Mouse (Mus musculus) heart, postnatal 0 days (tissue): ENCODE results near the gene Gm19426. TPM values are rescaled to one million over a fixed set of nuclear protein-coding genes. Genes with fewer than 3 reads are reported as not detected.
A peak's percentile ranks its signal among the peaks of the same experiment; 100 is the strongest.

ENCODE experiments used
- ATAC-seq: fragments of 200-750 bp; cut with Nextera tagmentation; 2 replicates; pipeline ENCODE4 v1.8.0; 2017; ENCODE audit warnings: low read depth, moderate number of reproducible peaks, moderate library complexity; ENCODE audit not compliant: insufficient read depth
- DNase-seq: peaks from one replicate; pipeline ENCODE4 v3.0.0-alpha.2; 2016; ENCODE audit warnings: low spot score
- H3K27ac ChIP-seq: fragments of 300-500 bp; sonication (generic); 2 replicates; pipeline ENCODE4 v1.5.1; 2014; ENCODE audit warnings: low read depth, mild to moderate bottlenecking
- H3K27me3 ChIP-seq: fragments of 300-500 bp; sonication (generic); 2 replicates; pipeline ENCODE4 v1.6.1; 2014; ENCODE audit warnings: low read length, mixed read lengths; ENCODE audit not compliant: control insufficient read depth, insufficient read depth
- H3K36me3 ChIP-seq: fragments of 300-500 bp; sonication (generic); replicated peaks from 2 replicates; pipeline ENCODE4 v1.6.1; 2014; ENCODE audit warnings: low read length, mixed read lengths; ENCODE audit not compliant: control insufficient read depth, insufficient read depth
- H3K4me1 ChIP-seq: fragments of 300-500 bp; sonication (generic); 2 replicates; pipeline ENCODE4 v1.6.1; 2014; ENCODE audit warnings: antibody characterized with exemption; ENCODE audit not compliant: control insufficient read depth, insufficient read depth
- H3K4me2 ChIP-seq: fragments of 300-500 bp; sonication (generic); 2 replicates; pipeline ENCODE4 v1.6.1; 2014; ENCODE audit warnings: low read depth, mild to moderate bottlenecking, low read length, moderate library complexity
- H3K4me3 ChIP-seq: fragments of 300-500 bp; sonication (generic); 2 replicates; pipeline ENCODE4 v1.5.1; 2014; ENCODE audit warnings: low read depth, low read length
- H3K9ac ChIP-seq: fragments of 300-500 bp; sonication (generic); replicated peaks from 2 replicates; pipeline ENCODE4 v1.6.1; 2014; ENCODE audit warnings: low read depth, low read length, mixed read lengths
- H3K9me3 ChIP-seq: fragments of 300-500 bp; sonication (generic); replicated peaks from 2 replicates; pipeline ENCODE4 v1.6.1; 2016; ENCODE audit warnings: low read length; ENCODE audit not compliant: control insufficient read depth
- CTCF ChIP-seq: IDR thresholded peaks from 2 replicates; pipeline ENCODE4 v1.5.1; 2016; ENCODE audit warnings: antibody characterized with exemption, control low read depth, low read depth
- EP300 ChIP-seq: IDR thresholded peaks from 2 replicates; pipeline ENCODE4 v1.6.1; 2016; ENCODE audit warnings: antibody characterized with exemption, low read depth
- WGBS: fragments of 180-500 bp; shearing (Covaris S2); extraction: QIAGEN DNeasy Blood & Tissue Kit; methylation state at CpG from one replicate; pipeline ENCODE4 v1.1.7; 2014; 5-methylcytosine and 5-hydroxymethylcytosine counted together
- polyA plus RNA-seq: library from polyadenylated mRNA; unstranded; fragments of >200 nt; fragmentation: Nextera tagmentation; extraction: Ambion mirVana; gene quantifications from 2 replicates; pipeline ENCODE4 v1.2.1, GENCODE M21; 2015
- total RNA-seq: library from RNA; depleted of rRNA; stranded (reverse); fragments of >200 nt; gene quantifications from 2 replicates; pipeline ENCODE4 v1.2.3, GENCODE M21; 2014; ENCODE audit warnings: low replicate concordance; rRNA removed

The Gm19426 gene
- total RNA-seq: 4.3 TPM in 1 of 2 replicates, not detected in the other
- polyA plus RNA-seq: 3.0 and 3.1 TPM in 2 replicates

GRCm38 (mm10) chr2:84743561-84743960, at the start of gene Gm19426:
Gene Gm19426 (minus strand): TSS chr2:84743655.
- TF ChIP-seq CTCF: no peak
- no peak for TF ChIP-seq EP300
- Histone ChIP-seq H3K4me1 (peaks cover 26% of the 10 kb centered on the region), H3K9me3 (no peaks in the 10 kb centered on the region), H3K36me3 (no peaks in the 10 kb centered on the region), H3K4me2 (peak within 1 kb of the TSS; percentile 81), H3K9ac (peak within 1 kb of the TSS; percentile 91), H3K4me3 (peak within 1 kb of the TSS; percentile 68), H3K27me3 (no peaks in the 10 kb centered on the region), H3K27ac (peak within 1 kb of the TSS; percentile 94)
- ATAC-seq (peak; percentile 97), DNase-seq (peak; percentile 98)
- under 1% methylated on average over 25 of the region's 25 CpGs for WGBS

GRCm38 (mm10) chr2:84793154-84793553, 49.7 kb upstream of the Gm19426 start:
- ATAC-seq (no peak), DNase-seq (no peak)
- H3K4me1 ChIP-seq: no peaks in the 10 kb centered on the region
- H3K27me3 ChIP-seq: no peaks in the 10 kb centered on the region
- no peak overlapping the region for H3K4me3 ChIP-seq
- H3K4me2 ChIP-seq: no peak overlapping the region
- no peak for TF ChIP-seq CTCF
- TF ChIP-seq EP300: no peak
- H3K36me3 ChIP-seq: no peaks in the 10 kb centered on the region
- peaks cover 3% of the 10 kb centered on the region; the same call in 1 of the 2 replicates for H3K9me3 ChIP-seq
- no peak overlapping the region for H3K27ac ChIP-seq
- WGBS: 86% methylated on average over 3 of the region's 3 CpGs
- H3K9ac ChIP-seq: no peak overlapping the region

GRCm38 (mm10) chr2:84792516-84792915, 49.1 kb upstream of the Gm19426 start:
- no peaks in the 10 kb centered on the region for H3K36me3 ChIP-seq
- ATAC-seq (peak; percentile 69; the same call in 1 of the 2 replicates), DNase-seq (peak; percentile 48)
- no peak overlapping the region for H3K4me2 ChIP-seq
- no peaks in the 10 kb centered on the region for H3K27me3 ChIP-seq
- no peak overlapping the region for H3K27ac ChIP-seq
- H3K9ac ChIP-seq: no peak overlapping the region
- no peak for TF ChIP-seq EP300
- TF ChIP-seq CTCF: no peak
- 30% methylated on average over 3 of the region's 3 CpGs for WGBS
- H3K4me1 ChIP-seq: no peaks in the 10 kb centered on the region
- H3K9me3 ChIP-seq: peaks cover 3% of the 10 kb centered on the region; the same call in 1 of the 2 replicates
- H3K4me3 ChIP-seq: no peak overlapping the region

- WGBS: 47% methylated on average over 9 of the region's 9 CpGs
- no peak overlapping the region for H3K27ac ChIP-seq
These were observed 47.0 kb upstream of the Gm19426 start for GRCm38 (mm10) chr2:84790418-84790817.

GRCm38 (mm10) chr2:84788316-84788715, 44.9 kb upstream of the Gm19426 start:
- H3K27me3 ChIP-seq: no peaks in the 10 kb centered on the region
- H3K4me1 ChIP-seq: peaks cover 22% of the 10 kb centered on the region; the same call in 1 of the 2 replicates
- no peaks in the 10 kb centered on the region for H3K36me3 ChIP-seq
- no peak overlapping the region for H3K27ac ChIP-seq
- H3K9ac ChIP-seq: no peak overlapping the region
- TF ChIP-seq EP300 (no peak), CTCF (no peak)
- no peak overlapping the region for H3K4me2 ChIP-seq
- DNase-seq (no peak), ATAC-seq (no peak)
- WGBS: 69% methylated on average over 3 of the region's 3 CpGs
- H3K9me3 ChIP-seq: no peaks in the 10 kb centered on the region
- H3K4me3 ChIP-seq: no peak overlapping the region

More at GRCm38 (mm10) chr2:84790418-84790817, 47.0 kb upstream of the Gm19426 start:
- H3K4me1 ChIP-seq: 0 out of 2 replicates have a peak, but pooled peaks cover 4% of the 10 kb centered on the region
- H3K9me3 ChIP-seq: no peaks in the 10 kb centered on the region
- H3K27me3 ChIP-seq: no peaks in the 10 kb centered on the region
- H3K9ac ChIP-seq: no peak overlapping the region
- no peak for ATAC-seq
- H3K4me2 ChIP-seq: no peak overlapping the region
- DNase-seq: no peak
- no peaks in the 10 kb centered on the region for H3K36me3 ChIP-seq
- no peak for TF ChIP-seq EP300
- no peak for TF ChIP-seq CTCF
- no peak overlapping the region for H3K4me3 ChIP-seq
